Mouse (Mus musculus): ENCODE data around the gene Cse1l.

DNA sequence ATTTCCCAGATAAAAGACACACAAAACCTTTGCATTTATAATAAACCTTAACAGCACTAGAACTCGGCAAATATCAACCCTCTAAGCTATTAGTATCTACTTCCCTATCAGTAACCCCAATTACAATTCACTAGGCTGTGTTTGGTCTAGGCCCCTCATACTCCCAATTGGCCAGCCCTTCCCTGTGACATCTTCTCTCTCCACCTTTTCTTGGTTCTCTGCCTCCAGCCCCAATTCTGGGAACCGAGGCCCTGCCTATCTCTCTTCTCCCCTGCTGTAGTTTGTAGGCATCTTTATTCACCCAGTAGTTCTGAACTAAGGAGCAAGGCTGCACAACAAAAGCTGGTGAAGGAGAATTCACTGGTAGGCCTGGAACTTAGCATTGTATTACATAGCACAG is 18.1 kb downstream of the Cse1l start:
- TF ChIP-seq CTCF (IDR thresholded peaks at IDR 0.05; ENCODE audit: borderline replicate concordance, extremely low read depth, insufficient read depth, insufficient read length) (no peak), POLR2A (IDR thresholded peaks at IDR 0.05; ENCODE audit: borderline replicate concordance, extremely low read depth, insufficient read depth, insufficient read length, poor library complexity, severe bottlenecking) (no peak)

Measured in brain, embryonic 14.5 days (tissue).